Mouse (Mus musculus) embryo, embryonic 9.5 days (tissue): Measurements from ENCODE around the gene Ppib.

Source experiments
- DNase-seq: peaks from one replicate; pipeline ENCODE4 v3.0.0-alpha.2; 2017; ENCODE audit errors: extremely low spot score

Gene Ppib

DNA sequence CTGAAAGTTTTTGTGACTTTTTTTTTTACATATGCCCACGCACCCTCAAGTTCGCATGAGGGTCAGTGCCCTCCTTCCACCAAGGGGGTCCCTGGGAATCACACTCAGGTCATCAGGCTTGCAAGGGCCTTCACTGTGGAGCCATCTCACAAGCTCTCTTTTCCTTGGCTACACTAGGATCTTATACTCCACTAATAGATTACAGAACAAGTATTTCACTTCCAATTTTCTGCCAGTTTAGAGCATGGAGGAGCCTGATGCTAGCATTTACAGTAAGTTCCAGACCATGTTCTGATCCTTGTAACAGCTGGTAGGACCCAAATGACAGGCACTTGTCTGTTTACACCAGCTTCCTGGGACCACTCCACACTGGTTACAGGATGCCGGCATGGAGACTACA lies 18.1 kb downstream of the Ppib start:
- no peak for DNase-seq

DNA sequence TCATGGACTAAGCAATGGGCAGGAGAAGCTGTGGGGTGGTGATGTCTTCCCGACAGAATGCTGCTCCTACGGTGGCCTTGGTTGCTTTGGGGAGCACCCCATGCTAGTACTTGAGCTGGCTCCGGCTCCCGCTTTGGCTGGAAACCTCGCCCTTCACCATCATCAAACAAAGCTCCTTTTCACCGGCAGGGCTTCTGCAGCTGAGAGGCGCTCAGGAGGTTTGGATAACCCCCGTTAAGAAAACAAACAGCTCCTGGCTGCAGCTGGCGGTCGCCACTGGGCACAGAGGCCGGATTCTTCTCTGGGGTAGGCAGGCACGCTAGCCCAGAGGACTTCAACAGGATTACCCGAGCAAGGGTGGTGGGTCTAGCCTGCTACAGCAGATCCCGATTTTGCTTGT lies 18.5 kb downstream of the Ppib start:
- peak; percentile 60 for DNase-seq

DNA sequence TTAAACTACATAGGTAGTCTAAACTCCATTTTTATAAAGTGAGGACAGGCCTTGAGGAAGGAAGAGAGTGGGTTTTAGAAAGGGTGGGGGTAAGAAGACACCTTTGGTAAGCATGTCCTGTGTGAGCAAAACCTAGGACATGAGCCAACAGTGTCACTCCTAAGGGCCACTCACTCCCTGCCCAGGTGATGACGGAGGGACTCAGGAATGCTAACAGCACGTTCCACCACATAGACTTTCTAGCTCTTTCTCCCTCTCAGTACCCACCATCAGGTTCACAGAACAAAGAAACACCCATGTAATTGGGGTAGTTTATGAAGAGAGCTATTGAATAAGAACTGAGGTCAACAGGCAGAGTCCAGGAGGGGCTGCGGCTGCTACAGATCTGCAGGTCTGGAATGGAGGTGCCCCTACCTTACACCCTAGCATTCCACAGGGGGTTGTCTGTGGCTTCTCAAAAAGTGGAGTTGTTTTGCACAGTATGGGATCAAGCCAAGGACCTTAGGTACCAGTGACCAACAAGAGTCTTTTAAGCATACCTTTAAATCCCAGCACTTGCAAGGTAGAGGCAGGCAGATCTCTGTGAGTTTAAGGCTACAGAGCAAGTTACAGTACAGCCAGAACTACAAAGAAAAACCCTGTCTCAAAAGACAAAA lies 20.9 kb downstream of the Ppib start:
- DNase-seq = no peak

DNA sequence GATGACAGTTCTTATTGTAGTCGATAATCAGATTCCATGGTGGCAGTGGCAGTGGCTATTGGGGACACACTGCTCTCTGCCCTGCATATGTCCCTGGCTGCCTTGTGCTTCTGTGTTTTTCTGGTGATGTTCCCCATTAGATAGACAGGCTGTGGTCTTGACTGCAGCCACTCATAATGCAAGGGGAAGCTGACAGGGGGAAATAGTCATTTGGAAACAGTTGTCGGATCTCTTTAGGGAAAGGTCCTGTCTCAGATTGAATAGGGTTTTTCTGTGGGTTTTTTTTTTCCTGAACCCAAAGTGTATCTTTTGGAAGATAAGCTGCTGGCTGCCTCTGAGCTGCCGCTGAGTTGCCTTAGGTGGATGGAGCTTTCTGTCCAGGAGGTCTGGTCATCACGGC lies 22.0 kb downstream of the Ppib start:
- no peak for DNase-seq

GRCm38 (mm10) chr9:66084171-66084570 lies 24.1 kb downstream of the Ppib start:
- DNase-seq = no peak

- no peak for DNase-seq
These were observed 27.0 kb downstream of the Ppib start for GRCm38 (mm10) chr9:66087062-66087461.

- DNase-seq = peak; percentile 47
These were observed 28.4 kb downstream of the Ppib start for GRCm38 (mm10) chr9:66088411-66088810.

DNA sequence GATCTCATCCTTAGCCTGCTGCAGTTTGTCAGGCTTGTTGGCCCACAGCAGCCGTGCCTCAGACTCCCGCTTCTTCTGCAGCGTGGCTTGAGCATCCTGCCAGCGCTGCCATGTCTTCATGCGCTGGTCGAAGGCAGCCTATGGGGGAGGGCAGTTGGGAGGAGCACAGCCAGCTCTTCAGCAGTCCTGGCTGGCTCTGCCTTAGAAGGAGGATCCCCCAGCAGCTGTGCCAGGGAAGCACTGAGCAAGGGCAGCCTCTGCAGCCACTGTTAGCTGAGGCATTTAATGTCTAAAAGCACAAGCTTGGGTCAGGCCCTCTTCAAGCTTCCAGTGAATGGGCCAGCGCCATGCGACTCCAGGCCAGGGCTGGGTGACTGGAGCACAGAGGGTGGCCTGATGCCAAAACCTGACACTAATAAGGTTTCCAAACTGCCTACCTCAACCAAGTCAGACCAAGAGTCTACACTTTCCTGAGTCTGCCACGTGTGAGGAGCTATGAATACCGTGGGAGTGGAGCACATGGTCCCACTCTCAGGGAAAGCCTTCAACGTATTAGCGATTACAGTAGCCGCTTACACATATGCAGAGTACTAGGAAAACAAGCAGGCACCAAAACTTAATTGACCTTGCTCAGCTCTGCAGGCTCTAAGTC lies 30.7 kb downstream of the Ppib start:
- no peak for DNase-seq

DNA sequence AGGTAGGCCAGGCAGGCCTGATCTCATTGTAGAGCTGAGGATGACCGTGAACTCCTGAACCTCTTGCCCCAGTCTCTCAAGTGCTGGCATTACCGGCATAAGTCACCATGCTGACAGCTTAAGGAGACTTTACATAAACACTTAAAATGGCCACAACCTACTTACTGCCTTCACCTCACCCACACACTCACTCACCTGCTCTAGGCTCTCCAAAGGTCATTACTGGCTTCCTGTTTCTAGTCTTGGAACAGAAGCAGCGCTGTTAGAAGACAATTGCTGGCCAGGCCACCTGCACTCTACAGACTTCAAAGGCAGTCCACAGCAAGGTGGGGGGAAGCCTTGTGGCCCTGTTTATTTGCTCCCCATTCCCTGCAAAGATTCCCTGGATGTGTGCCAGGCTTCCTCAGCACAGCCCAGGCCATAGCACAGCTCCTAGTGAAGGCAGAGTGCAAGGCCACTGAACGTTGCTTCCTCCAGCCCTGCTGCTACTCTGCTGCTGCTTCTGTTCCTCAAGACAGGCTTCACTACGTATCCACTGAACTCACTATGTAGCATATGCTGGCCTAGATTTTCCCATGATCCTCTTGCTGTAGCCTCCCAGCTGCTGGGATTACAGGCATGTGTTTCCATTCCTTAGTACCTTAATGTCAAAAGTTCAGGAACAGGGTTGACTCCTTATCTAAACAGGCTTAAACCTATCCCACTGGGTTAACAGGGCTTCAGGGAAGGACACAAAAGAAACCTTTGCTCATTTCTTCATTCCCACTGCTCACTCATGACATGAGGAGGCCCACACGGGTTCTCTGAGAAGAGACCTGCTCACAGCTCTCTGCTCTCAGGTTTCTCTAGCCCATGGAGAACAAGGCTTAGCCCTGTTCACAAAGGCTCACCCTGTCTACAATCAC lies 31.6 kb downstream of the Ppib start:
- DNase-seq = no peak

DNA sequence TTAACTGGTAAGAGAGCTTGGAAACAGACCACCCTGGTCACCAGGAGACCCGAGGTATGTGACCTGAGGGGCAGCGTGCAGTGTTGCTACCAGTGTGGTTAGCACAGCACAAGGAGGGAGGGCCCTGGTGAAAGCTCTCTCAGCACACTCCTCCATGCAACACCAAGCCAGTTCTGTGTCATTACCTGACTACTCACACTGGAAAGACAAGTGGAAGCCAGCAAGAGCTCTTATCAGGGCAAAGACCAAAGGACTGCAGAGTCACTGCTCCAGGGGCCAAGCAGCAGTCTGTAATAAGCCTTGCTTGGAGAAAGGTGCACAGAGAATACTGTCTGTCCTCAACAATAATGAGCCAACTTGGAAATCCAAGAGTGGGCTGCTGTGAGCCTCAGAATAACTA lies 32.6 kb downstream of the Ppib start:
- no peak for DNase-seq

DNA sequence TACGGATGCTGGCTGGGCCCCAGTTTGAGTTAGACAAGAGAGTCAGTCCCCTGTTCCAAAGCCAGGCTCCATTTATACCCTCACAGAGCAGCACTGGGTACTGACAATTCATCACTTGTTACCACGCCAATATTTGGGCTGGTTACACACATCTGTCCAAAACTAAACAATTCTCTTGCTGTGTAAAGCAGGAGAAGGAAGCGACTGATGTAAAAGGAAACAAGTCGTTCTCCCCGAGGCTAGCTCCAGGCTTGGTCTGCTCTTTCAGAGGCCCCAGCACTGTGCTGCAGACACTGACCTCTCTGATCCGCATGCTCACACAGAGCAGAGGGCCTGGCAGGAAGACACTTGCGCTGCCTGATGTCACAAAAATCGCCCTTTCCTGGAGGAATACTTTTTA lies 41.6 kb downstream of the Ppib start:
- no peak for DNase-seq

GRCm38 (mm10) chr9:66102668-66103067 lies 42.6 kb downstream of the Ppib start:
- no peak for DNase-seq

GRCm38 (mm10) chr9:66104601-66105000 lies 44.6 kb downstream of the Ppib start:
- DNase-seq = no peak

- no peak for DNase-seq
These were observed 45.1 kb downstream of the Ppib start for GRCm38 (mm10) chr9:66105168-66105567.

DNA sequence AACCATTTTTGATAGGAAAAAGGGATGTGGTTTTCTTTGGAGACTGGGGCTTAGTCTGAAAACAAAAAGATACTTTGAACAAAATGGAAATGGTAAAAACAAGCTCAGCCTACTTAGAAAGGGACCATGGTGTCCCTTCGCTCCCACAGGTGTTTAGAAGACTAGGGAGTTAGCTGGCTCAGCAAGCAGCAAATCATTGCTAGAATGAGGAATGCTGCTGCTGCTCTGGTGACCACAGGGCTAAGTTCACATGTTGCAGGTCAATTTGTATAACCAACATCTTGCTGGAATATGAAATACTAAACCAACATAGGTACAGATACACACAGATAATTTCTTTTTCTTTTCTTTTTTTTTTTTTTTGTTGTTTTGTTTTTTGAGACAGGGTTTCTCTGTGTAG lies 49.6 kb downstream of the Ppib start:
- no peak for DNase-seq

DNA sequence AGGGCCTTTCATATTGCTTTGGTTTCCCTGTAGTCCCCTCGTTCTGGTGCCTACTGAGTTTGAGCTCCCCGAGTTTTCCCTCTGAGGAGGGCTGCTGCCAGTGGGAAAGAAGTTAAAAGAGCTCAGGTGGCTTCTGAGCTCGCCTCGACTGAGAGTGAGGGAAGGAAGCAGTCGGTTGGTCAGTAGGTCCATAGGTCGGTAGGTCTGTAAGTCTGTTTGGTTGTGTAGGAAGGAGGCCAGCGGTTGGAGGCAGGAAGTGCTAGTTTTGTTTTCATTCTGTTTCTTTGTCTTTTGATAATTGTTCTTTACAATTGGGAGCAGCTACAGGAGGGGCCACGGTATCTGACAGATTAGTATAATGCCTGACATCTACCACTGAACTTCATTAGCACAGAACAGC lies 50.1 kb downstream of the Ppib start:
- DNase-seq = no peak

GRCm38 (mm10) chr9:66110611-66111379 lies 50.8 kb downstream of the Ppib start:
- DNase-seq = no peak

GRCm38 (mm10) chr9:66114341-66114740 lies 54.3 kb downstream of the Ppib start:
- no peak for DNase-seq
